Mouse (Mus musculus) erythroblast, embryonic 14.5 days (primary cell): Measurements from ENCODE around the gene Samsn1.

Source experiments
- GATA1 ChIP-seq: IDR thresholded peaks from 2 replicates; pipeline ENCODE4 v1.6.1; 2012; ENCODE audit warnings: low read length, inconsistent platforms, mixed read lengths
- TAL1 ChIP-seq: IDR thresholded peaks from 3 replicates; pipeline ENCODE4 v1.6.1; 2012; ENCODE audit warnings: low read length, inconsistent platforms, mixed read lengths

GRCm38 (mm10) chr16:76001788-76002187, 20.3 kb downstream of the Samsn1 start:
- TF ChIP-seq GATA1, result no peak
- TF ChIP-seq TAL1, result no peak
